Mouse (Mus musculus) neural tube, embryonic 11.5 days (tissue): ENCODE measurements at regions not wholly inside any gene's neighbourhood (a gene's known extent, or its start where the extent isn't known, plus 50 kb on each side); places are given as distances from the start of the nearest gene placed in this dataset.

Experiments
- ATAC-seq: fragments of 200-750 bp; cut with Nextera tagmentation; 2 replicates; pipeline ENCODE4 v1.8.0; 2017; ENCODE audit warnings: moderate number of reproducible peaks, mild to moderate bottlenecking, moderate TSS enrichment, moderate library complexity; ENCODE audit not compliant: insufficient read depth, low FRiP score, low TSS enrichment
- DNase-seq: peaks from one replicate; pipeline ENCODE4 v3.0.0-alpha.2; 2015; ENCODE audit warnings: low spot score
- H3K27ac ChIP-seq: fragments of 300-500 bp; sonication (generic); 2 replicates; pipeline ENCODE4 v1.5.1; 2014; ENCODE audit warnings: low read depth, mild to moderate bottlenecking, low read length
- H3K27me3 ChIP-seq: fragments of 300-500 bp; sonication (generic); 2 replicates; pipeline ENCODE4 v1.6.1; 2014; ENCODE audit warnings: mild to moderate bottlenecking, low read length, mixed read lengths; ENCODE audit not compliant: control insufficient read depth, insufficient read depth
- H3K36me3 ChIP-seq: fragments of 300-500 bp; sonication (generic); 2 replicates; pipeline ENCODE4 v1.6.1; 2014; ENCODE audit warnings: mild to moderate bottlenecking, low read length, moderate library complexity, mixed read lengths; ENCODE audit not compliant: control insufficient read depth, insufficient read depth
- H3K4me1 ChIP-seq: fragments of 300-500 bp; sonication (generic); 2 replicates; pipeline ENCODE4 v1.6.1; 2014; ENCODE audit warnings: low read length, mixed read lengths; ENCODE audit not compliant: control insufficient read depth, insufficient read depth
- H3K4me2 ChIP-seq: fragments of 300-500 bp; sonication (generic); 2 replicates; pipeline ENCODE4 v1.6.1; 2014; ENCODE audit warnings: low read depth, mild to moderate bottlenecking, moderate library complexity
- H3K4me3 ChIP-seq: fragments of 300-500 bp; sonication (generic); 2 replicates; pipeline ENCODE4 v1.5.1; 2014; ENCODE audit warnings: low read depth, low read length
- H3K9ac ChIP-seq: fragments of 300-500 bp; sonication (generic); 2 replicates; pipeline ENCODE4 v1.6.1; 2014; ENCODE audit warnings: mild to moderate bottlenecking, low read length
- H3K9me3 ChIP-seq: fragments of 300-500 bp; sonication (generic); 2 replicates; pipeline ENCODE4 v1.6.1; 2016; ENCODE audit warnings: low read length; ENCODE audit not compliant: control insufficient read depth
- WGBS: fragments of 180-500 bp; shearing (Covaris S2); extraction: QIAGEN DNeasy Blood & Tissue Kit; methylation state at CpG from one replicate; pipeline ENCODE4 v1.1.7; 2014; 5-methylcytosine and 5-hydroxymethylcytosine counted together

- no peak for ATAC-seq
- Histone ChIP-seq H3K4me3 (no peak overlapping the region), H3K9ac (no peak overlapping the region), H3K4me2 (no peak overlapping the region), H3K27ac (no peak overlapping the region), H3K4me1 (no peaks in the 10 kb centered on the region), H3K36me3 (no peaks in the 10 kb centered on the region), H3K9me3 (no peaks in the 10 kb centered on the region), H3K27me3 (no peaks in the 10 kb centered on the region)
- DNase-seq, result no peak
- 82% methylated on average over 5 of the region's 5 CpGs for WGBS
Measured at GRCm38 (mm10) chr2:116985549-116985948, 107.1 kb downstream of the Tmco5 start.

GRCm38 (mm10) chr2:116988953-116989674, 110.6 kb downstream of the Tmco5 start:
- no peak for DNase-seq
- 92% methylated on average over 8 of the region's 8 CpGs for WGBS
- Histone ChIP-seq H3K27ac (no peak overlapping the region), H3K9me3 (no peaks in the 10 kb centered on the region), H3K4me3 (no peak overlapping the region), H3K36me3 (no peaks in the 10 kb centered on the region), H3K27me3 (no peaks in the 10 kb centered on the region), H3K4me2 (no peak overlapping the region), H3K4me1 (no peaks in the 10 kb centered on the region), H3K9ac (no peak overlapping the region)
- no peak for ATAC-seq

- no peak for DNase-seq
- H3K9ac ChIP-seq, result no peak overlapping the region
- no peaks in the 10 kb centered on the region for H3K4me1 ChIP-seq
- no peaks in the 10 kb centered on the region for H3K27me3 ChIP-seq
- H3K4me3 ChIP-seq, result no peak overlapping the region
- ATAC-seq, result no peak
- H3K4me2 ChIP-seq, result no peak overlapping the region
- H3K36me3 ChIP-seq, result no peaks in the 10 kb centered on the region
- WGBS, result 83% methylated on average over 1 of the region's 1 CpGs
- H3K27ac ChIP-seq, result no peak overlapping the region
- no peaks in the 10 kb centered on the region for H3K9me3 ChIP-seq
Measured at GRCm38 (mm10) chr2:116990106-116990505, 111.6 kb downstream of the Tmco5 start.

GRCm38 (mm10) chr2:116991561-116992042, 113.1 kb downstream of the Tmco5 start:
- Histone ChIP-seq H3K27ac (no peak overlapping the region), H3K9ac (no peak overlapping the region), H3K27me3 (no peaks in the 10 kb centered on the region), H3K4me1 (no peaks in the 10 kb centered on the region), H3K9me3 (no peaks in the 10 kb centered on the region), H3K36me3 (no peaks in the 10 kb centered on the region), H3K4me3 (no peak overlapping the region), H3K4me2 (no peak overlapping the region)
- 85% methylated on average over 6 of the region's 6 CpGs for WGBS
- no peak for ATAC-seq
- no peak for DNase-seq

GRCm38 (mm10) chr2:116993724-116994123, 115.2 kb downstream of the Tmco5 start:
- Histone ChIP-seq H3K36me3 (no peaks in the 10 kb centered on the region), H3K4me2 (no peak overlapping the region), H3K4me3 (no peak overlapping the region), H3K27me3 (no peaks in the 10 kb centered on the region), H3K4me1 (no peaks in the 10 kb centered on the region), H3K9me3 (no peaks in the 10 kb centered on the region), H3K9ac (no peak overlapping the region), H3K27ac (no peak overlapping the region)
- DNase-seq, result no peak
- 92% methylated on average over 4 of the region's 4 CpGs for WGBS
- ATAC-seq, result no peak

GRCm38 (mm10) chr2:116996302-116996701, 117.8 kb downstream of the Tmco5 start:
- Histone ChIP-seq H3K9ac (no peak overlapping the region), H3K9me3 (no peaks in the 10 kb centered on the region), H3K4me2 (no peak overlapping the region), H3K4me3 (no peak overlapping the region), H3K4me1 (no peaks in the 10 kb centered on the region), H3K27me3 (no peaks in the 10 kb centered on the region), H3K36me3 (no peaks in the 10 kb centered on the region), H3K27ac (no peak overlapping the region)
- WGBS, result 90% methylated on average over 6 of the region's 6 CpGs
- DNase-seq (no peak), ATAC-seq (no peak)

- Histone ChIP-seq H3K36me3 (no peaks in the 10 kb centered on the region), H3K9me3 (no peaks in the 10 kb centered on the region), H3K27ac (no peak overlapping the region), H3K4me2 (no peak overlapping the region), H3K4me3 (no peak overlapping the region), H3K27me3 (no peaks in the 10 kb centered on the region), H3K9ac (no peak overlapping the region), H3K4me1 (no peaks in the 10 kb centered on the region)
- WGBS, result 70% methylated on average over 1 of the region's 1 CpGs
- DNase-seq (no peak), ATAC-seq (no peak)
Measured at GRCm38 (mm10) chr2:116998822-116999221, 120.3 kb downstream of the Tmco5 start.

GRCm38 (mm10) chr2:116999592-116999991, 121.1 kb downstream of the Tmco5 start:
- H3K4me3 ChIP-seq, result no peak overlapping the region
- DNase-seq (no peak), ATAC-seq (no peak)
- H3K36me3 ChIP-seq, result no peaks in the 10 kb centered on the region
- no peak overlapping the region for H3K4me2 ChIP-seq
- no peaks in the 10 kb centered on the region for H3K27me3 ChIP-seq
- H3K27ac ChIP-seq, result no peak overlapping the region
- H3K9ac ChIP-seq, result no peak overlapping the region
- H3K9me3 ChIP-seq, result no peaks in the 10 kb centered on the region
- 81% methylated on average over 5 of the region's 5 CpGs for WGBS
- no peaks in the 10 kb centered on the region for H3K4me1 ChIP-seq

GRCm38 (mm10) chr2:117003976-117004375, 117.2 kb upstream of the Spred1 start:
- WGBS, result 93% methylated on average over 2 of the region's 2 CpGs
- no peak for DNase-seq
- no peak overlapping the region for H3K9ac ChIP-seq

More at GRCm38 (mm10) chr2:117003976-117004375, 117.2 kb upstream of the Spred1 start:
- Histone ChIP-seq H3K4me1 (no peaks in the 10 kb centered on the region), H3K36me3 (no peaks in the 10 kb centered on the region), H3K9me3 (no peaks in the 10 kb centered on the region), H3K4me2 (no peak overlapping the region), H3K27me3 (no peaks in the 10 kb centered on the region), H3K4me3 (no peak overlapping the region), H3K27ac (no peak overlapping the region)
- no peak for ATAC-seq
